Mouse (Mus musculus) activated CD4-positive, CD25-positive, alpha-beta regulatory T cell, adult 4 months (primary cell): Measurements from ENCODE around the gene Alpl. TPM values are rescaled to one million over a fixed set of nuclear protein-coding genes. Genes with fewer than 3 reads are reported as not detected.

Experiments
- ATAC-seq: one replicate; pipeline ENCODE4 v1.8.0; 2017
- polyA plus RNA-seq, 2 experiments: library from polyadenylated mRNA; unstranded; fragments of 100-300 nt; shearing (Covaris generic); gene quantifications; one replicate each; pipeline ENCODE4 v1.2.1; 2017

The Alpl gene
- polyA plus RNA-seq, 2 experiments from 2014 or later: 0.54 to 1.1 TPM

DNA sequence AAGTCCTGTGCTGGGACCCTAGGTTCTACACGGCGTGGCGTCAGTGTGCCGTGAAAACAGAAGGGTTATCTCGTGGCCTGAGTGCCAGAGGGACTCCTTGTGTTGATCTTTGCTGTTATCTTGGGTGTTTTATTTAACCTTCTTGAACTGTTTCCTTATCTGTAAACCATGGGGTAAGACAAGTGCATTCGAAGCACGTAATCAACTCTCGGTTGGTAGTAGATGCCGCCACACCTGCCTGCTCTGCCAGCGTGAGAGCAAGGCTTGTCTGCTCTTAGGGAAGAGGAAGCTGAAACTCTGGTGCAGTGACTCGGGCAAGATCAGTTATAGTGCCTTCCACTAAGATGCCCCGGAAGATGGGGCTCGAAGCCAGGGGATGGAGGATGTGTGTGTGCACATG lies 83.2 kb downstream of the Alpl start:
- no peak for ATAC-seq

DNA sequence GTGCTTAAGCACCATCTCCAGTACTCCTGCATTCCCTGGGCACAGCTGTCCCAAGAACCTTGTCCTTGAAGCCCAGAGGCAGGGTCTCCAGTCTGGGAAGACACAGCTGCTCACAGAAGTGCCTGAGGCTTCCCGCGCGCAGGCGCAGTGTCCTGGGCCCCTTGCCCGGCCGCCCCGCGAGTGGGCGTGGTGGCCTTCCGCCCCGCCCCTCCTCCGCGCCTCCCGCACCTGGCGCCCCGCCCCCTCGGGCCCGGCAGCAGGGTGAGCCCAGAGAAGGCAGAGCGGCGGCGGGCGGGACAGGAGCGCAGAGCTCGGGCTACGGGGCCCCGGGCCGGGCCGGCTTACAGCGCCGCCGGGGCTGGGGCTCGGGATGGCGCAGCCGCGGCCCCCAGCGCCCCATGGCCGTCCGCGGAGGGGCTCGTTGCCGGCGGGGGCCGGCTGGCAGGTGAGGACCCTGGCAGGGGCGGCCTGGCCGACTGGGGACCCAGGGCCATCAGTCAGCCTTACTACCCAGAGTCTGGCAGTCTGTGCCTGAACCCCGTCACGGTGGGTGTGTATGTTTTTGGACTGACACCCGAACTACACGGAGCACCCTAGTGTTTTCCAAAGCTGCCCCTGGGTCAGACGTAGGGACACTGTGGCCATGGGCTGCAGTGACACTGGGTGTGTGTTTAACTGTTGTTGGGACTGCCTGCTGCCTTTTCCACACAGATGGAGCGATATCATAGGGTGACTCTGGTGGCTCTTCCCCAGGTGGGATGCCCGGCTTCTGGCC lies 88.8 kb downstream of the Alpl start:
- ATAC-seq: no peak

DNA sequence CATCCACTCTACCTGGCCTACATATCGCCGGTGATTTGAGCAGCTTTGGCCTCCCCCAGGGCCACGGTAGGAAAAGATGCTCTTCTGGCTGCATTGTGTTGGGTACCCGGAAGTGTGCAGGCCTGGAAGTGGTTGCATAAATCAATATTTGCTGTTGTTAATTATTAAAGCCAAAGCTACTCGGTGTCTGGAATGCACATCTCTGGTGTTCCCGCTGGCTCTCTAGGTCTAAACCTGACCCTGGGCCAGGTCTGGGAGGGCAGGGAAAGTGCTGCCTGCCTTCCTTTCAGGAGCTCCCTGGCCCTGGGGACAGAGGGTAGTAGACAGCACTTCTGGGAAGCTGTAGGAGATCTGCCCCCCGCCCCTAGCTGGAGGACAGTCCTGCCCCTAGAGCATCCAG lies 89.7 kb downstream of the Alpl start:
- ATAC-seq: no peak

DNA sequence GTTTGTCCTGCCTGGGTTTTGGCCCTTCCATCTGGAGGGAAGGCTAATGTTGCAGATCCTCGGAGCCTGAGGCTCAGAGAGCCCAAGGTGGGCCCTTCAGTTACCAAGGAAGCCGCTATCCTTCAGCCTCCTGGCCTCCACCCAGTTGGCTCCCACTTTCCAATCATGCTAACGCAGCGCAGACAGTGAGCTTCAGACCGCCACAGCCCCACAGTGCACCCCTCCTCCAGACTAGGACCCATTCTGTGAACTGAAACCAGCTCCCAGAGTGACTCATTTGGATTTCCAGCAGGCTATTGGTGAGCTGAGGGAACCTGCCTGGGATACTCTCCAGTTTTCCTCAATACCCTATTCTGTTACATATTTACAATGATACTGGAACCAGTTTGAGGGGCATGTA lies 90.8 kb downstream of the Alpl start:
- ATAC-seq: no peak

DNA sequence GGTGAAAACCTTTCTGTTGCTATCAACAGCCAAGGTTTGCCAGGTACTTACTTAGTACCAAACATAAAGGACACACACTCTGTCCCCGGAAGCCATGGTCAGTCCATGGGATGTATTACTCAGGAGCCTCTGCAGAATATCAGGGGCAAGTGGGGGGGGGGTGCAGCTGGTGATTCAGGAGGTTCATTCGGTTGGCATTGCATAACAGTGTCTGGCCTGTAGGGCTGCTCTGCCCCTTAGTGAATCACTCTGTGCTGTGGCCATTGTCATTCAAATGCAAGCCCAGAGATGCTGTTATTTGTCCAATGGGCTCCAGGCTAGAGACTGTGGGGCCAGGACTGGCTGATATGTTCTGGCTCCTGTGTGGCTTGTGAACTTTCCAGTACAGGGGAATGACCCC lies 91.6 kb downstream of the Alpl start:
- no peak for ATAC-seq

DNA sequence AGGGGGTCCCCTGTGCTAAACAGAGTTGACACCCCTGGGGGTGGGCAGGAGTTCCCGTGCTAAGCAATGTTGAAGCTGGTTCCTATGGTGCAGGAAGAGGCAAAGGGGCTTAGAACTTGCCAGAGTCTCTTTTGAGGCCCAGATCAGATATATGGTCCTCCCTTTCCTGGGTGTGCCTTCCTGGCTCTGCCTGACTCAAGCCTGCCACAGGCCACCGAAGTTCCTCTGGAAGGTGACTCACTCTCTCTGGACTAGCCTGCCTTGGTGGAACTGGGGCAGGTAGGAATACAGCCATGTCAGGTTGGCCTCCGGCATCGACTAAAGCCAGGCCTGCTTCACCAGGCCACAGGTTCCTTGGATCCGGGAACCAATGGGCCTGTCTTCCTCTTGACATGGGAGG lies 93.1 kb downstream of the Alpl start:
- ATAC-seq: no peak

DNA sequence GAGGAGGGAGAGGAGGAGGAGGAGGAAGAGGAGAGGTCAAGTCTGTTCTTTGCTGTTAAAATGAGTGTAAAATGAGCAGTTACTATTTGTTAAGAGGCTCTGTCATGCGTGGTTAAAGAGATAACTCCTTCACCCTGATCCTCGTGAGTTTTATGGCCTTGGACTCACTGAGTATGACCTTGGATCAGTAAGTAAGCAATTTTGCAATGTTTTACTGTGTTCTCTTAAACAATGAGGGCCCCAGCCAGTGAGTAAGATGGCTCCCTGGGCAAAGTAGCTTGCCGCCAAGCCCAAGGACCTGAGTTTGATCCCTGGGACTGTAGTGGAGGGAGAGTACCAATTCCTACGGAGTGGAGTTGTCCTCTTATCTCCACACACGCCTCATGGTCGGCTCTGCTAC lies 95.2 kb downstream of the Alpl start:
- ATAC-seq: no peak

DNA sequence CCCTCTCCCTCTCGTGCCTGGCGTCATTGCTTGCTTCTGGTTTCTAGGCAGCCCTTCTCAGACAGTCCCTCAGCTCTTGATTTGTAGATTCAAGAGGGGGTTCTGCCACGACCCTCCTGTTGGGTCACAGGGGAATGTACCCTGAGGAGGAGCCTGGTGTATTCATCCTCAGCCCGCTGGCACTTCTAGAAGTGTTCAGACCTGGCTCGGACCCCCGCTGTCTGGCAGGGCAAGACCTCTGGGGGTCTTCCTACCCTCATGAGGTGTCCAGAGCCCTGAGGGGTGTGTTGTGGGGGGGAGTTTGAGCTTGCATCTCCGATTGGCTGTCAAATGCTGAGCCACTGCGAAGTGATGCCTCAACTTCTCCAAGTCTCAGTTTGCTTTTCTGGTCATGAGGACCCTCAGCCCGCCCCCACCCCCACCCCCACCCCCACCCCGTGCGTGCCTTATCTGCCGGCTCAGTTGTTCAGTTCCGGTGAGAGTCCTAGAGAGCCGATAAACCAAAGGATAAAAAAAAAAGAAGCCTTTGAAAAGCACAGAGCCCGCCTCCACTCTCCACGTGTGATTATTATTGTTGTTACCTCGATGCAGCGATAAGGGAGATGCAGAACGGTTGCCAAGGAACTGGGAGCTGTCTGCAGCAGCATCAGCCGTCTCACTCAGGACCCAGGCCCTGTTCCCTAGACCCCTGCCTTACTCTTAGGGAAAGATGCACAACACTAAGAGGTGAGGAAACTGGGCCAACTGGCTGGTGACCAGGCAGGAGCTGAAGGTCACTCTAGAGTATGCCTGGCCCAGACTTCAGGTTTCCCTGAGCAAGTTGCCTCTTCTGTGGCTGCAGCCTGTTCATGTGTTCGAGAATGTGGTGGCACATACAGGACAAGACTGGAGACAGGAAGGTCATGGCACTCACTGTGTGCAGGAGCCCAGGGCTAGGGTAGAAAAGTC lies 96.6 kb downstream of the Alpl start:
- no peak for ATAC-seq

DNA sequence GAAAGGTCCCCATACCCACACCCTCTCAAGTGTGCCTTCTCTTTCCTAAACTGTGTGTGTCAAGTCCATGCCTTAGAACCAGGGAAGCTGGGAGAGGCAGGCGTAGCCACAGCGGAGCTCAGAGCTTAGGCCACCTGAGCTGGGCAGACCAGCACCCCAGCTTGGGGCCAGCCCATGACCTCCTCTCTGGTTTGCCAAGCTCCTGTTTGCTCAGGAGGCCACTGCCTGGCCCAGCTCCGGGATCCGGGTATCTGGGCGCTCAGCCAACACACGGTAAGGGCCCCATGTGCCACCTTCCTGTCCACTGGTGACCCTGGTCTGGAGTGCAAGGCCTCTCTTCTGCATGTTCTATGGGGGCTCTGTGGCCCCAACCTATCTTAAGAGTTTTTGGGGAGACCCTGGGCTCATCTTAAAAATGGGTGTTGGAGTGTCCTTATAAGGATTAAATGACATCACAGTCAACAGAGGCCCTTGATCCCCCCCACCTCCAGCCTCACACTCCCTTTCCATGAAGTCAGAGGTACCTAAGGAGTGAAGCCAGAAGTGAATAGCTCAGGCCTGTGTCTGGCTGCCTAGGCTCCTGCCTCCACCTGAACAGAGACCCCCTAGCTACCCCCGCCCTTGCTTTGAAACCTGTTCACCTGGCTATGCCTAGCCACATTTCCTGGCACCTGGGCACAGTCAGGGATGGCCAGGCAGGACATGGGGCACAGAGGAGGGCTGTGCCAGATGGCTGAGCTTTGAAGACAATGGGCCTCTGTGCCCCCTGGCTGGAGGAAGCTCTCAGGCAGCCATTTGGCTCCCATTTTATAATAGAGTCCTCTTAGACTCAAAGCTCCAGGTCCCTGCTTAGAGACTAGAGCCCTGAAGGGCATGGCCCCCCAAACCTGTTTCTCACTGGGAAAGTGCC lies 97.9 kb downstream of the Alpl start:
- ATAC-seq: no peak

DNA sequence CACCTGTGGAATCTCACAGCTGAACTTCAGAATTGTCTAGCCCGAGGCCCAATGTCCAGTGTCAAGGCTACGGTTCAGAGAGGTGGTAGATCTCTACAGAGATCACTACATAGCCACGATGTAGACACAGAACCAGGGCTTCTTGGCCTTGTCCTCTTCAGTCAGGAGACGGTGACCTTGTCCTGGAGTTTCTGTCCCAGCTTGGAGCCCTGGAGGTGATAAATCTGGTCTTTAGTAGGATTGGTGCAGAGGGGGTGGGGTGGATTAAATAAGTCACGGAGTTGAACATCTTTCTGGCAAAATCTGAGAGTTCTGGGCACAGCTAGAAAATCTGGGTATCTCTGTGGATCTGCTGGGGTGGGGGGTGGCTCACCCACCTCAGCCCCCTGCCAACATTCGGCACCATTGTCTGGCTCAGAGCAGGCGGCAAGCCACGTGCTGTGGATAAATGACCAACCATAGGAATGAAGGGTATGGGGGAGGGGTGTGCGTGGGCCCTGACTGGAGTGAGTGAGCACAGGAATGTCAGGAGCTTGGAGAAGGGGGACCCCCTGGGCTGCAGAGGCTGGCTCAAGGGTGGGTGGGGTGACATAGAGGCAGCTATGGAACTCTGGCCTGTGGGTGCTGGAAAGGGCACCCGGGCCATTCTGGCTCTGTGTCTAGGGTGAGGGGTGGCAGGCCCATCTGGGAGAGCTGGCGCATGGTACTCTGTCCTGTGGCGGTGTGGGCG lies 98.9 kb downstream of the Alpl start:
- no peak for ATAC-seq

DNA sequence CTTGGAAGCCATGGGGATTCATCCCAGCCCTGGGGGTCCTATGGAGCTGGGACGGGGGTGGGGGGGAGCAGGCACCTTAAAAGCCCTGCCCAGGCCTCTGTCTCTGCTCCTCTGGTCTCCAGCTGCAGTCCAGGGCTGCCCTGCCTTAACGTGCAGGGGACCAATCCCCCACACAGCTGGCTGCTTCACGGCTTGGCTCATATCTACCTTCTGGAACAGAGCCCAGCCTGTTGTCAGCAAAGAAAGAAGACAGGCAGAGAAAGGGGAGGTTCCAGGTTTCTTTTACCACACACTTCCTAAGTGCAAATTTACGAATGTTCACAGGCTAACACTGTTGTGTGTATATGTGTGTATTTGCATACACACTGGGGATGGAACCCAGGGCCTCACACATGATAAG lies 100.3 kb downstream of the Alpl start:
- ATAC-seq: no peak

DNA sequence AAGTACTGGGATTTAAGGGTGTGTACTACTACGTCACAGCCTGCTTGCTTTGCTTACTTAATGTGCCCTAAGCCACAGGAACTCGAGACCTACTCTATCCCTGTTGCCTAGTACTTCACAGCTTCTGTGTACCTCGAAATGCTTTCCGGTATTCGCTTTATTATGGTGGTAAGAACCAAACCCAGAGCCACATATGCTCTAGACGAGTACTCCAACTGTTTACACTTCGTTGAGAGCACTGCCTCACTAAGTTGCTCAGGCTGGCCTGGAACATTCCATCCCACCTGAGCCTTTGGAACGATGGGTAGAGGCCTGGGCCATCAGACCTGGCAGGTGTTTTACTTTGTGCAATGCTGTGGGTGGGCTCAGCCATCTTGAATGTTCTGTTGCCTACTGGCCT lies 100.9 kb downstream of the Alpl start:
- no peak for ATAC-seq

DNA sequence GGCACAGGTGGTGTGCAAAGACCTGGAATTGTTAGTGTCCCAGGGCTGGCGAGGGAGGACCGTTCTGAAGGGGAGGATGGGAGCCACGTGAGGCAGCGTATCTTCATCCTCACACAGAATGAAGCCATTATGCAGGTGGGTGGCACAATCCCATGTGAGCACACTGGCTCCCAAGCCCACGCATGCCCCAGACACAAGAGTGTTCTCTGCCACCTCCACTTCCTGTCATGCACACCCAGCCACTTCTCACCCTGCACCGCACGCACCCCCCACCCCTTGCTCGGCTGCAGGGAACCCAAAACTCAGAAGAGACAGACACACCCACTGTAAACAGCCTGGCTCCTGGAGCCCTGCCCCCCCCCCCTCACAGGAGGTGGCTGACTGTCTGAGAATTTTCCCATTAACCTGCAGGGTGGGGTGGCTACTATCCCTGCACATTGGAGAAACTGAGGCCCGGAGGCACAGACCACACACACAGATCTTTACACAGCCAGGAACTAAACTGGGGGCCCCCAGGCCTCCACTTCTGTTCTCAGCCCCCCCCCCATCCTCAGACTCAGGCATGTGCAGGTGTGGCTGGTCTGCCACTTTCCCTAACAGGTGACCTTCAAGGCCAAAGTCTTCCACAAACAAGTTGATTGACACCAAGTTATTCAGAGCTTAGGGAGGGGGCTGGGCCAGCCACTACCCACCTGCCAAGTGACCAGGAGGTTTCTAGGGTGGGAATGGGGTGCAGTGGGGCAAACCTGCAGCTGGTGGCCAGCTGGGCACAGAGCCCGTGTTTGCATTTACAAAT lies 103.9 kb downstream of the Alpl start:
- ATAC-seq: no peak

Other genes with a start within 250 kb of the Alpl start
- gene Ldlrad2, start 221.8 kb downstream of the Alpl start, polyA plus RNA-seq: not detected
- gene Usp48, start 202.6 kb downstream of the Alpl start, polyA plus RNA-seq: 10 to 100 TPM; 53.5 to 55.4 TPM
- gene Rap1gap, start 131.7 kb downstream of the Alpl start, polyA plus RNA-seq: under 1 TPM in 1 of 2 experiments, not detected in 1; 0.53 TPM
- gene Ece1, start 65.9 kb upstream of the Alpl start, polyA plus RNA-seq: 10 to 100 TPM; 17.2 to 18.6 TPM
- gene Eif4g3, start 196.6 kb upstream of the Alpl start, polyA plus RNA-seq: 10 to 100 TPM; 35.4 to 42.5 TPM